Mouse (Mus musculus): Measurements from ENCODE around the gene Gm45837. TPM values are rescaled to one million over a fixed set of nuclear protein-coding genes. Genes with fewer than 3 reads are reported as not detected.

The Gm45837 gene
- total RNA-seq, 2 experiments from 2014 or later, result 6.6 TPM; not detected in 1

- intact Hi-C loops (cut with DNase I), result no loop called here
- DNase-seq, result no peak
Measured at GRCm38 (mm10) chr7:101461571-101461970, 50.9 kb downstream of the Gm45837 start.

GRCm38 (mm10) chr7:101462327-101463068 is 51.8 kb downstream of the Gm45837 start:
- peak; percentile 89 for DNase-seq
- intact Hi-C loops (cut with DNase I), result no loop called here

GRCm38 (mm10) chr7:101463665-101464271 is 53.1 kb downstream of the Gm45837 start:
- intact Hi-C loops (cut with DNase I), result no loop called here
- DNase-seq, result peak; percentile 78

- intact Hi-C loops (cut with DNase I), result no loop called here
- DNase-seq, result peak; percentile 81
Measured at GRCm38 (mm10) chr7:101464927-101465326, 54.2 kb downstream of the Gm45837 start.

- intact Hi-C loops (cut with DNase I), result no loop called here
- DNase-seq, result peak; percentile 49
Measured at GRCm38 (mm10) chr7:101465392-101465791, 54.7 kb downstream of the Gm45837 start.

GRCm38 (mm10) chr7:101465850-101466580 is 55.3 kb downstream of the Gm45837 start:
- intact Hi-C loops (cut with DNase I), result no loop called here
- DNase-seq, result no peak

- DNase-seq, result no peak
- intact Hi-C loops (cut with DNase I), result no loop called here
Measured at GRCm38 (mm10) chr7:101466581-101467081, 55.9 kb downstream of the Gm45837 start.

GRCm38 (mm10) chr7:101471423-101471822 is 60.7 kb downstream of the Gm45837 start:
- intact Hi-C loops (cut with DNase I), result no loop called here
- DNase-seq, result no peak

GRCm38 (mm10) chr7:101471968-101472480 is 61.3 kb downstream of the Gm45837 start:
- intact Hi-C loops (cut with DNase I), result no loop called here

GRCm38 (mm10) chr7:101472598-101473558 is 62.2 kb downstream of the Gm45837 start:
- intact Hi-C loops (cut with DNase I), result no loop called here
- no peak for DNase-seq

More at GRCm38 (mm10) chr7:101471968-101472480, 61.3 kb downstream of the Gm45837 start:
- no peak for DNase-seq

GRCm38 (mm10) chr7:101474399-101474811 is 63.7 kb downstream of the Gm45837 start:
- intact Hi-C loops (cut with DNase I), result no loop called here

GRCm38 (mm10) chr7:101476028-101476427 is 65.3 kb downstream of the Gm45837 start:
- intact Hi-C loops (cut with DNase I), result no loop called here
- no peak for DNase-seq

More at GRCm38 (mm10) chr7:101474399-101474811, 63.7 kb downstream of the Gm45837 start:
- no peak for DNase-seq

- DNase-seq, result no peak
- intact Hi-C loops (cut with DNase I), result no loop called here
Measured at GRCm38 (mm10) chr7:101476493-101476892, 65.8 kb downstream of the Gm45837 start.

GRCm38 (mm10) chr7:101477200-101477599 is 66.5 kb downstream of the Gm45837 start:
- DNase-seq, result no peak
- intact Hi-C loops (cut with DNase I), result no loop called here

GRCm38 (mm10) chr7:101478099-101478498 is 67.4 kb downstream of the Gm45837 start:
- intact Hi-C loops (cut with DNase I), result no loop called here
- DNase-seq, result no peak

- no peak for DNase-seq
- intact Hi-C loops (cut with DNase I), result no loop called here
Measured at GRCm38 (mm10) chr7:101479841-101480240, 69.2 kb downstream of the Gm45837 start.

- intact Hi-C loops (cut with DNase I), result no loop called here
- DNase-seq, result no peak
Measured at GRCm38 (mm10) chr7:101480671-101481070, 70.0 kb downstream of the Gm45837 start.

- DNase-seq, result no peak
- intact Hi-C loops (cut with DNase I), result no loop called here
Measured at GRCm38 (mm10) chr7:101481872-101482498, 71.3 kb downstream of the Gm45837 start.

GRCm38 (mm10) chr7:101482499-101483081 is 71.9 kb downstream of the Gm45837 start:
- intact Hi-C loops (cut with DNase I), result no loop called here

More at GRCm38 (mm10) chr7:101482499-101483081, 71.9 kb downstream of the Gm45837 start:
- no peak for DNase-seq
